Mouse (Mus musculus) forebrain, embryonic 14.5 days (tissue): ENCODE results near the gene Tenm3. TPM values are rescaled to one million over a fixed set of nuclear protein-coding genes. Genes with fewer than 3 reads are reported as not detected.

ENCODE experiments used
- ATAC-seq: fragments of 200-750 bp; cut with Nextera tagmentation; 2 replicates; pipeline ENCODE4 v1.8.0; 2017; ENCODE audit warnings: mild to moderate bottlenecking, moderate library complexity
- DNase-seq: peaks from one replicate; pipeline ENCODE4 v3.0.0-alpha.2; 2015; ENCODE audit warnings: low spot score
- H3K27ac ChIP-seq: fragments of 300-500 bp; sonication (generic); 2 replicates; pipeline ENCODE4 v1.5.1; 2014; ENCODE audit warnings: low read depth, mild to moderate bottlenecking, control low read depth, low read length, moderate library complexity
- H3K27me3 ChIP-seq: fragments of 300-500 bp; sonication (generic); replicated peaks from 2 replicates; pipeline ENCODE4 v1.6.1; 2014; ENCODE audit warnings: low read length, control low read depth, mixed read lengths; ENCODE audit not compliant: control insufficient read depth, insufficient read depth
- H3K36me3 ChIP-seq: fragments of 300-500 bp; sonication (generic); 2 replicates; pipeline ENCODE4 v1.6.1; 2014; ENCODE audit warnings: low read length, control low read depth; ENCODE audit not compliant: control insufficient read depth, insufficient read depth
- H3K4me1 ChIP-seq: fragments of 300-500 bp; sonication (generic); 2 replicates; pipeline ENCODE4 v1.6.1; 2014; ENCODE audit warnings: antibody characterized with exemption, low read length, control low read depth; ENCODE audit not compliant: control insufficient read depth, insufficient read depth
- H3K4me2 ChIP-seq: fragments of 300-500 bp; sonication (generic); 2 replicates; pipeline ENCODE4 v1.6.1; 2014; ENCODE audit warnings: mild to moderate bottlenecking, control low read depth, low read length
- H3K4me3 ChIP-seq: fragments of 300-500 bp; sonication (generic); 2 replicates; pipeline ENCODE4 v1.5.1; 2014; ENCODE audit warnings: low read depth, low read length, control low read depth
- H3K9ac ChIP-seq: fragments of 300-500 bp; sonication (generic); 2 replicates; pipeline ENCODE4 v1.6.1; 2014; ENCODE audit warnings: mild to moderate bottlenecking, low read length, control low read depth, moderate library complexity
- H3K9me3 ChIP-seq: fragments of 300-500 bp; sonication (generic); replicated peaks from 2 replicates; pipeline ENCODE4 v1.6.1; 2016; ENCODE audit warnings: low read length, control low read depth, mixed read lengths; ENCODE audit not compliant: control insufficient read depth
- WGBS: fragments of 180-500 bp; shearing (Covaris S2); extraction: QIAGEN DNeasy Blood & Tissue Kit; methylation state at CpG from one replicate; pipeline ENCODE4 v1.1.7; 2014; 5-methylcytosine and 5-hydroxymethylcytosine counted together
- polyA plus RNA-seq: library from polyadenylated mRNA; unstranded; fragments of >200 nt; fragmentation: Nextera tagmentation; extraction: Ambion mirVana; gene quantifications from 2 replicates; pipeline ENCODE4 v1.2.1, GENCODE M21; 2014

Gene Tenm3
- polyA plus RNA-seq, 1 experiment from 2014 or later: 12.5 TPM

DNA sequence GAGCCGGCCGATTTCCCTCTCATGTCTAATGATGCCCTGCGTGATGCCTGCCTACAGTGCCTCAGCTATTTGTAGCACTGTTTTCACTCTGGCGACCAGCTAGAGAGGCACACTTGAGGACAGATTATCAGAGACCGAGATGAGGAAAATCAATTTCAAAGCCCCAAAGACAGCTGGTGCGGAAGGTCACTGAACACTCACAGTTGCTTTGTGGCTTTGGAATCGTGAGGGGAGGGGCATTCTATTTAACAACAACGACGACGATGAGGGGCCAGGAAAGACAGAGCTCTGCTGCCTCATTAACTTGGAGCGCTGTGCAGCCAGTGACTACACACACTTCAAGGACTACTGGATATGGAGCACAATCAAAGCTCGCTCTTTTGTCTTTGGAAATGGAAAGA is 443.2 kb downstream of the Tenm3 start:
- peak overlapping the region; percentile 28 for H3K4me2 ChIP-seq
- H3K27me3 ChIP-seq: no peaks in the 10 kb centered on the region
- peak overlapping the region; percentile 1; the same call in 1 of the 2 replicates for H3K9ac ChIP-seq
- H3K4me3 ChIP-seq: no peak overlapping the region; the same call in 1 of the 2 replicates
- H3K4me1 ChIP-seq: peaks cover 8% of the 10 kb centered on the region; the same call in 1 of the 2 replicates
- no peaks in the 10 kb centered on the region for H3K36me3 ChIP-seq
- no peaks in the 10 kb centered on the region for H3K9me3 ChIP-seq
- no peak overlapping the region; the same call in 1 of the 2 replicates for H3K27ac ChIP-seq
- DNase-seq: peak; percentile 72
- ATAC-seq: peak; percentile 79
- WGBS: 3% methylated on average over 12 of the region's 12 CpGs

DNA sequence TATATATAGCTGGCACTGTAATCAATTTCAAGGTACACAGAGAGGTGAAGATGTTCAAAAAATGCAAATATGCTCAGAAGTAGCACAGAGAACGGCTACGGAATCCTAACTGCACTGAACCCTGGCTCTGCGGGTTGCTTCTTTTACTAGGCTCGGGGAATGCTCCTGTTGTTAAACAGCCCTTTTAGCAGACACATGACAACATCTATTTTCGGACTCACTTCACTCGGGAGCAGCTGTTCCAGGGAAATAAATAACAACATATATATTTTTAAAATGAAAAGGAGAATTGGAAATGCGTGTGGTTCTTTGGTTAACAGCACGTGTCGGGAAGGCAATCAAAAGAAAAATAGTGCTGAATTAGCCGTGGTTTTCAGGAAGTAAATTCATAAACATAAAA is 457.9 kb downstream of the Tenm3 start:
- Histone ChIP-seq H3K27ac (no peak overlapping the region), H3K27me3 (no peaks in the 10 kb centered on the region), H3K4me1 (no peaks in the 10 kb centered on the region), H3K4me2 (no peak overlapping the region), H3K4me3 (no peak overlapping the region), H3K36me3 (no peaks in the 10 kb centered on the region), H3K9ac (no peak overlapping the region), H3K9me3 (no peaks in the 10 kb centered on the region)
- DNase-seq (no peak), ATAC-seq (no peak)
- WGBS: 80% methylated on average over 10 of the region's 10 CpGs

- Histone ChIP-seq H3K27ac (no peak overlapping the region), H3K4me3 (no peak overlapping the region), H3K9me3 (no peaks in the 10 kb centered on the region), H3K4me1 (peaks cover 9% of the 10 kb centered on the region; the same call in 1 of the 2 replicates), H3K4me2 (no peak overlapping the region), H3K27me3 (no peaks in the 10 kb centered on the region), H3K36me3 (no peaks in the 10 kb centered on the region), H3K9ac (no peak overlapping the region)
- DNase-seq: no peak
- no peak for ATAC-seq
- WGBS: 87% methylated on average over 12 of the region's 12 CpGs
Measured at GRCm38 (mm10) chr8:48380035-48380434, 463.7 kb downstream of the Tenm3 start.

DNA sequence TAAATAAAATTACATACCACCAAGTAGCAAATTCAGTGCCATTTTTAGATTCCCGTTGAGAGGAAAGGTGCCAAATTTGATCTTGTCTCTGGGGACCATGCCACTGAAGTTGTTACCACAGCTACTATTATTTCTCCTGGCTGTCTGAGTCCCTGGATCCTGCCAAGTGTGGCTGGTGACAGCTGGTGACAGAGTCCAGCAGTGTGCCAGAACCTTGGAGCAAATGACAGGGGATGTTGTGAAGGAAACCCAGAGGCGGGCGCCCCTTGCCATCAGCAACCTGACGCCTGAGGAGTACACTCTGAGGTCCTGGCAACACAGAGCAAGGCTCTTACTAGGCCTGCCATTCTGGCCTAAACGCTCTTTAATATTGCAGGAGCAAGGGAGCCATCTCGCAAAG is 467.0 kb downstream of the Tenm3 start:
- H3K4me1 ChIP-seq: peaks cover 9% of the 10 kb centered on the region; the same call in 1 of the 2 replicates
- H3K9me3 ChIP-seq: no peaks in the 10 kb centered on the region
- H3K27ac ChIP-seq: peak overlapping the region; percentile 56
- H3K27me3 ChIP-seq: no peaks in the 10 kb centered on the region
- H3K36me3 ChIP-seq: no peaks in the 10 kb centered on the region
- H3K9ac ChIP-seq: no peak overlapping the region
- WGBS: 51% methylated on average over 6 of the region's 6 CpGs
- no peak overlapping the region for H3K4me3 ChIP-seq
- DNase-seq (peak; percentile 87), ATAC-seq (peak; percentile 90)
- no peak overlapping the region for H3K4me2 ChIP-seq

GRCm38 (mm10) chr8:48375183-48375582 is 468.6 kb downstream of the Tenm3 start:
- no peak overlapping the region for H3K4me3 ChIP-seq
- H3K4me1 ChIP-seq: peaks cover 9% of the 10 kb centered on the region; the same call in 1 of the 2 replicates
- H3K9me3 ChIP-seq: no peaks in the 10 kb centered on the region
- no peak for ATAC-seq
- no peak overlapping the region for H3K4me2 ChIP-seq
- H3K36me3 ChIP-seq: no peaks in the 10 kb centered on the region
- DNase-seq: no peak
- no peak overlapping the region for H3K27ac ChIP-seq
- WGBS: 75% methylated on average over 5 of the region's 5 CpGs
- H3K27me3 ChIP-seq: no peaks in the 10 kb centered on the region
- no peak overlapping the region for H3K9ac ChIP-seq

GRCm38 (mm10) chr8:48373404-48373803 is 470.3 kb downstream of the Tenm3 start:
- Histone ChIP-seq H3K36me3 (no peaks in the 10 kb centered on the region), H3K27me3 (no peaks in the 10 kb centered on the region), H3K27ac (no peak overlapping the region), H3K9me3 (no peaks in the 10 kb centered on the region), H3K4me2 (no peak overlapping the region), H3K4me1 (peaks cover 9% of the 10 kb centered on the region; the same call in 1 of the 2 replicates), H3K4me3 (no peak overlapping the region), H3K9ac (no peak overlapping the region)
- WGBS: 93% methylated on average over 11 of the region's 11 CpGs
- ATAC-seq (no peak), DNase-seq (no peak)

GRCm38 (mm10) chr8:48367164-48367563 is 476.6 kb downstream of the Tenm3 start:
- Histone ChIP-seq H3K27me3 (no peaks in the 10 kb centered on the region), H3K9me3 (no peaks in the 10 kb centered on the region), H3K4me2 (no peak overlapping the region), H3K4me3 (no peak overlapping the region), H3K9ac (no peak overlapping the region), H3K27ac (no peak overlapping the region), H3K36me3 (no peaks in the 10 kb centered on the region), H3K4me1 (no peaks in the 10 kb centered on the region)
- DNase-seq (peak; percentile 68), ATAC-seq (peak; percentile 20; the same call in 1 of the 2 replicates)
- 59% methylated on average over 10 of the region's 10 CpGs for WGBS

GRCm38 (mm10) chr8:48356849-48357248 is 486.9 kb downstream of the Tenm3 start:
- no peaks in the 10 kb centered on the region for H3K36me3 ChIP-seq
- 87% methylated on average over 2 of the region's 2 CpGs for WGBS
- no peak overlapping the region for H3K27ac ChIP-seq
- no peak overlapping the region for H3K4me3 ChIP-seq
- no peaks in the 10 kb centered on the region for H3K9me3 ChIP-seq
- DNase-seq (no peak), ATAC-seq (no peak)
- no peaks in the 10 kb centered on the region for H3K4me1 ChIP-seq
- no peaks in the 10 kb centered on the region for H3K27me3 ChIP-seq
- H3K4me2 ChIP-seq: no peak overlapping the region
- no peak overlapping the region for H3K9ac ChIP-seq

DNA sequence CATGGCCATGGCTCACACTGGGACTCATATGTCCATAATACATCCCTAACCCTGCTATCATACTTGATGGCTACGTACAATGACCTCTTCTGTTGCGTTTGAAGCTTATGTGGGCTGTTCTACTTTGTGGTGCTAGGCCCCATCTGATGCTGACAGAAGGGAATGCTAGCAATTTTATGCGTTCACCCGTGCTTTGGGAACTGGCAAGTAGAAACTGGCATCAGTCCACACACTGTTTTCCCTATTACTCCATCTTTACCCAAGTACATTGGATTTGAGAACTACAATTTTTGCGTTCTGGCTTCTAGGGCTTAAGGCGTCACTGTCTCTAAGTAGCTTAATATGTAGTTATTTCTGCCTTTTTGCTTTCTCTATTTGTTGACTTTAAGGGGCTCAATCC is 490.3 kb downstream of the Tenm3 start:
- WGBS: 83% methylated on average over 6 of the region's 6 CpGs
- Histone ChIP-seq H3K27ac (no peak overlapping the region), H3K27me3 (no peaks in the 10 kb centered on the region), H3K9me3 (no peaks in the 10 kb centered on the region), H3K9ac (no peak overlapping the region), H3K4me3 (no peak overlapping the region), H3K36me3 (no peaks in the 10 kb centered on the region), H3K4me1 (no peaks in the 10 kb centered on the region), H3K4me2 (no peak overlapping the region)
- ATAC-seq (no peak), DNase-seq (peak; percentile 58)
